Mouse (Mus musculus) neural tube, embryonic 11.5 days (tissue): Measurements from ENCODE around the gene Lrfn2. TPM values are rescaled to one million over a fixed set of nuclear protein-coding genes. Genes with fewer than 3 reads are reported as not detected.

Experiments
- ATAC-seq: fragments of 200-750 bp; cut with Nextera tagmentation; 2 replicates; pipeline ENCODE4 v1.8.0; 2017; ENCODE audit warnings: moderate number of reproducible peaks, mild to moderate bottlenecking, moderate TSS enrichment, moderate library complexity; ENCODE audit not compliant: insufficient read depth, low FRiP score, low TSS enrichment
- DNase-seq: peaks from one replicate; pipeline ENCODE4 v3.0.0-alpha.2; 2015; ENCODE audit warnings: low spot score
- H3K27ac ChIP-seq: fragments of 300-500 bp; sonication (generic); 2 replicates; pipeline ENCODE4 v1.5.1; 2014; ENCODE audit warnings: low read depth, mild to moderate bottlenecking, low read length
- H3K27me3 ChIP-seq: fragments of 300-500 bp; sonication (generic); 2 replicates; pipeline ENCODE4 v1.6.1; 2014; ENCODE audit warnings: mild to moderate bottlenecking, low read length, mixed read lengths; ENCODE audit not compliant: control insufficient read depth, insufficient read depth
- H3K36me3 ChIP-seq: fragments of 300-500 bp; sonication (generic); 2 replicates; pipeline ENCODE4 v1.6.1; 2014; ENCODE audit warnings: mild to moderate bottlenecking, low read length, moderate library complexity, mixed read lengths; ENCODE audit not compliant: control insufficient read depth, insufficient read depth
- H3K4me1 ChIP-seq: fragments of 300-500 bp; sonication (generic); 2 replicates; pipeline ENCODE4 v1.6.1; 2014; ENCODE audit warnings: low read length, mixed read lengths; ENCODE audit not compliant: control insufficient read depth, insufficient read depth
- H3K4me2 ChIP-seq: fragments of 300-500 bp; sonication (generic); 2 replicates; pipeline ENCODE4 v1.6.1; 2014; ENCODE audit warnings: low read depth, mild to moderate bottlenecking, moderate library complexity
- H3K4me3 ChIP-seq: fragments of 300-500 bp; sonication (generic); 2 replicates; pipeline ENCODE4 v1.5.1; 2014; ENCODE audit warnings: low read depth, low read length
- H3K9ac ChIP-seq: fragments of 300-500 bp; sonication (generic); 2 replicates; pipeline ENCODE4 v1.6.1; 2014; ENCODE audit warnings: mild to moderate bottlenecking, low read length
- H3K9me3 ChIP-seq: fragments of 300-500 bp; sonication (generic); 2 replicates; pipeline ENCODE4 v1.6.1; 2016; ENCODE audit warnings: low read length; ENCODE audit not compliant: control insufficient read depth
- WGBS: fragments of 180-500 bp; shearing (Covaris S2); extraction: QIAGEN DNeasy Blood & Tissue Kit; methylation state at CpG from one replicate; pipeline ENCODE4 v1.1.7; 2014; 5-methylcytosine and 5-hydroxymethylcytosine counted together
- polyA plus RNA-seq: library from polyadenylated mRNA; unstranded; fragments of >200 nt; fragmentation: Nextera tagmentation; extraction: Ambion mirVana; gene quantifications from 2 replicates; pipeline ENCODE4 v1.2.1, GENCODE M21; 2014

Gene Lrfn2
- polyA plus RNA-seq, 1 experiment from 2014 or later, result 1.1 TPM

GRCm38 (mm10) chr17:49065050-49065449 lies 132.9 kb downstream of the Lrfn2 start:
- Histone ChIP-seq H3K4me1 (0 out of 2 replicates have a peak, but pooled peaks cover 3% of the 10 kb centered on the region), H3K9ac (no peak overlapping the region), H3K9me3 (no peaks in the 10 kb centered on the region), H3K36me3 (no peaks in the 10 kb centered on the region), H3K4me3 (no peak overlapping the region), H3K4me2 (no peak overlapping the region), H3K27ac (no peak overlapping the region), H3K27me3 (no peaks in the 10 kb centered on the region)
- ATAC-seq, result no peak
- WGBS, result 77% methylated on average over 3 of the region's 3 CpGs
- DNase-seq, result no peak

- no peak overlapping the region for H3K27ac ChIP-seq
- ATAC-seq (no peak), DNase-seq (no peak)
- 70% methylated on average over 6 of the region's 6 CpGs for WGBS
- no peaks in the 10 kb centered on the region for H3K36me3 ChIP-seq
- no peaks in the 10 kb centered on the region for H3K27me3 ChIP-seq
- no peak overlapping the region for H3K4me3 ChIP-seq
- H3K4me1 ChIP-seq, result 0 out of 2 replicates have a peak, but pooled peaks cover 3% of the 10 kb centered on the region
- no peak overlapping the region for H3K4me2 ChIP-seq
- no peak overlapping the region for H3K9ac ChIP-seq
- no peaks in the 10 kb centered on the region for H3K9me3 ChIP-seq
Observed at GRCm38 (mm10) chr17:49066748-49067147, 134.6 kb downstream of the Lrfn2 start.

GRCm38 (mm10) chr17:49078168-49078567 lies 146.0 kb downstream of the Lrfn2 start:
- DNase-seq (no peak), ATAC-seq (no peak)
- WGBS, result 52% methylated on average over 2 of the region's 2 CpGs
- Histone ChIP-seq H3K9me3 (no peaks in the 10 kb centered on the region), H3K36me3 (no peaks in the 10 kb centered on the region), H3K4me2 (no peak overlapping the region), H3K27me3 (no peaks in the 10 kb centered on the region), H3K4me1 (no peaks in the 10 kb centered on the region), H3K27ac (no peak overlapping the region), H3K9ac (no peak overlapping the region), H3K4me3 (no peak overlapping the region)

GRCm38 (mm10) chr17:49079647-49080046 lies 147.5 kb downstream of the Lrfn2 start:
- WGBS, result 65% methylated on average over 2 of the region's 2 CpGs
- Histone ChIP-seq H3K9me3 (no peaks in the 10 kb centered on the region), H3K36me3 (no peaks in the 10 kb centered on the region), H3K9ac (no peak overlapping the region), H3K4me2 (no peak overlapping the region), H3K27me3 (no peaks in the 10 kb centered on the region), H3K4me1 (no peaks in the 10 kb centered on the region), H3K27ac (no peak overlapping the region), H3K4me3 (no peak overlapping the region)
- DNase-seq (no peak), ATAC-seq (no peak)

- no peaks in the 10 kb centered on the region for H3K27me3 ChIP-seq
- H3K4me2 ChIP-seq, result no peak overlapping the region
- H3K27ac ChIP-seq, result no peak overlapping the region
- WGBS, result 82% methylated on average over 9 of the region's 9 CpGs
- no peak for ATAC-seq
- no peak for DNase-seq
- H3K4me1 ChIP-seq, result no peaks in the 10 kb centered on the region
- H3K9ac ChIP-seq, result no peak overlapping the region
- no peak overlapping the region for H3K4me3 ChIP-seq
- H3K36me3 ChIP-seq, result no peaks in the 10 kb centered on the region
- no peaks in the 10 kb centered on the region for H3K9me3 ChIP-seq
Observed at GRCm38 (mm10) chr17:49083594-49084380, 151.6 kb downstream of the Lrfn2 start.

GRCm38 (mm10) chr17:49085111-49085510 lies 152.9 kb downstream of the Lrfn2 start:
- no peaks in the 10 kb centered on the region for H3K4me1 ChIP-seq
- ATAC-seq, result no peak

GRCm38 (mm10) chr17:49096781-49097544 lies 164.8 kb downstream of the Lrfn2 start:
- no peaks in the 10 kb centered on the region for H3K27me3 ChIP-seq
- 78% methylated on average over 14 of the region's 16 CpGs for WGBS
- no peak overlapping the region for H3K4me2 ChIP-seq
- no peaks in the 10 kb centered on the region for H3K9me3 ChIP-seq
- H3K36me3 ChIP-seq, result no peaks in the 10 kb centered on the region
- no peak for ATAC-seq
- no peak for DNase-seq
- H3K9ac ChIP-seq, result no peak overlapping the region
- no peaks in the 10 kb centered on the region for H3K4me1 ChIP-seq
- H3K4me3 ChIP-seq, result no peak overlapping the region
- no peak overlapping the region for H3K27ac ChIP-seq

More at GRCm38 (mm10) chr17:49085111-49085510, 152.9 kb downstream of the Lrfn2 start:
- Histone ChIP-seq H3K36me3 (no peaks in the 10 kb centered on the region), H3K27me3 (no peaks in the 10 kb centered on the region), H3K4me2 (no peak overlapping the region), H3K9ac (no peak overlapping the region), H3K9me3 (no peaks in the 10 kb centered on the region), H3K27ac (no peak overlapping the region), H3K4me3 (no peak overlapping the region)
- no peak for DNase-seq
- WGBS, result 96% methylated on average over 4 of the region's 4 CpGs

GRCm38 (mm10) chr17:49111399-49111798 lies 179.2 kb downstream of the Lrfn2 start:
- H3K4me1 ChIP-seq, result no peaks in the 10 kb centered on the region
- 91% methylated on average over 3 of the region's 3 CpGs for WGBS

More at GRCm38 (mm10) chr17:49111399-49111798, 179.2 kb downstream of the Lrfn2 start:
- Histone ChIP-seq H3K27me3 (no peaks in the 10 kb centered on the region), H3K9me3 (no peaks in the 10 kb centered on the region), H3K4me3 (no peak overlapping the region), H3K4me2 (no peak overlapping the region), H3K27ac (no peak overlapping the region), H3K9ac (no peak overlapping the region), H3K36me3 (no peaks in the 10 kb centered on the region)
- DNase-seq, result no peak
- ATAC-seq, result no peak
